Mouse (Mus musculus): ENCODE results near the gene Prnd. TPM values are rescaled to one million over a fixed set of nuclear protein-coding genes. Genes with fewer than 3 reads are reported as not detected.

The Prnd gene
- total RNA-seq, 2 experiments from 2014 or later: 68.5 to 70.9 TPM

DNA sequence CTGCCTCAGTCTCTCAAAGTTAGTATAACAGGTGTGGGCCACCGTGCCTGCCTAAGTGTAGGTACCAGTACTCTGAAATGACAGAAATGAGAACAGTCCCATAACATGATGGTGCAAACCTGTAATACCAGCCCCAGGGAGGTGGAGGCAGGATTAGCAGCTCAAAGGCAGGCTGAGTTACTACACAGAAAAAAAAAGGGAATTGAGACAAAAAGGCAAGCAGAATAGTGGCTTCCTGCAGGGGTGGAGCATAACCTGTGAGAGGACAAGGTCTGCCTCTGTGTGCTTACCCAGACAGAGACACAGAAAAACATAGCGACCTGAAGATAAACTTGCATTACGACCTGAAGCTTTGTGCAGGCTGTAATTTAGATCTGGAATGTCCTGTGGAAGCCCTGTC lies 26.0 kb downstream of the Prnd start:
- no peak for DNase-seq (ENCODE audit: low spot score in 2 of 2)

DNA sequence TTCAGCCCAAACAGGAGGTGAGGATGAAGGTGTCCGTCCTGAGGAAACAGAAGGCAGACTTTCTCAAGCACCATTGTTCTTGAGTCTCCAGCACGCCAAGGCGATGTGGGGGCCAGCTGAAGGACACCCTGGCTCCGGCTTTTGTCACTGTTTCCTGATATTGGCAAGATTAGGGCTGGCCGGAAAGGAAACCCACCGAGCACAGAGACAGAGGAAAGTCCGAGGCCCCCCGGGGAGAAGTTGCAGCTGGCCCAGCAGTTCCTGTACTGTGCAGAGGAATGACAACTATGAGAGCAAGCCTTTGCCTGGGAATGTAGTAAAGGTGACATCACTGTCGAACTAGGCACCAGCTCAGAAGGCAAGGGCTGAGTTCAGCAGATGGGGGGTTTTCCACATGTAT lies 30.2 kb downstream of the Prnd start:
- peak in 1 of 2 experiments; percentile 31 for DNase-seq (ENCODE audit: low spot score in 2 of 2)

DNA sequence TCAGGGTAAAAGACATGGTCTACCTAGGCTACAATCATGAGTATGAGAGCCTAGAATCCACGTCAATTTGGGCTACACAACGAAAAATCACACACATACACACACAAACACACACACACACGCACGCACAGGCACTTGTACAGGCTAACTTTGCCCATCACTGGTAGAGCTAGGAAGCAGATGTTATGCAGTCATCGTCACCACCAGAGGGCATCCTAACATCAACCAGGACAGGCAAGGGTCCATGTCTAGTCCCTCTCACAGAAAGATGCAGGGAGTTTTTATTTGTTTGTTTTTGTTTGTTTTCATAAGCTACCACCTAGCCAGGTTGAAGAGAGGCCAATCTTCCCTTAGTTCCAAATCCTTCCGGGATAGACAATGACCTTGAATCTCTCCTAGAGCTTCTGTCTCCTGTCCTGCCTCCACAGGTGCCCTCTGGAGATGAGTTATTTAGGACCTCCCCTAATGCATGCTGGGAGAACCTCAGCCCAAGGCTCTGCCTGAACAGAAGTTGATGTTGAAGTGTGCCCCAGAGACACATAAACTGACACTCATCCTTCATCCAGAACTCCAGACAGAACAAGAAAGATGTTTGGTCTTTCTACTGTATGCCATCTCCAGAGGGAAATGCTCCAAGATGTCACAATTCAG lies 32.0 kb downstream of the Prnd start:
- DNase-seq (ENCODE audit: low spot score in 2 of 2): peak in 1 of 2 experiments; percentile 51

DNA sequence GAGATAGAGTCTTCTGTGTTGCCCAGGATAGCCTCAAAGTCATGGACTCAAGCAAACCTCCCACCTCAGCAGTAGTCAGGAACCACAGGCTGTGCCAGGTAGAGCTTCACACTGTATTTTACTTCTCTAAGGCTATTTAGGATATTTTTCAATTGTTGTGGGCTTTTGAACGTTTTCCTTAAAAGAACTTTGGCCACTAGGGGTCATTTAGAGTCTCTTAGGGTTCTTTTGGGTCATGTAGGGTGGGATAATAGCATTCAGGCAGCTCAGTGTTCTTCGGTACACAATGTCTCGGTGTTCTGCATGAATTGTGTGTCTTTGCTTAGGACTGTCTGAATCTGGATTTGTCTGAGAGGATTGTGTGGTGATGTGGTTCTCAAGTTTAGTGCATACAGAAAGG lies 37.3 kb downstream of the Prnd start:
- no peak for DNase-seq (ENCODE audit: low spot score in 2 of 2)

DNA sequence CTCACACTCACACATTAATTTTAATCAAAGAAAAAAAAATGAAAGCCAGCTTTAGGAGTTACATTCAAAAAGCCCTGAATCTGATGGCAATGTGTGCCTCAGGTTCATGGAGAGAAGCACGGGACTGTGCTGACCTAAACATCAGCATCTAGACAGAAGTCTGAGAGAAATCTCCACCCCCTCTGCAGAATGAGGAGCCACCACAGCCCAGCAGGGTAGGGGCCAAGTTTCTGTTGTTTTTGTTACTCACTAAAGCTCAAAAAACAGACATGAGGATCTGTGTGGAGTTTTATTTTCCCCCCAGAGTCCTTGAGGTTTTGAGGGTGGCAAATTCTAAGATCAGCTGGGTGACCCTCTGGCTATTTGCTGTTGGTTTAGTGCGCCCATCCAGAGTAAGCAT lies 37.9 kb downstream of the Prnd start:
- DNase-seq (ENCODE audit: low spot score in 2 of 2): no peak

DNA sequence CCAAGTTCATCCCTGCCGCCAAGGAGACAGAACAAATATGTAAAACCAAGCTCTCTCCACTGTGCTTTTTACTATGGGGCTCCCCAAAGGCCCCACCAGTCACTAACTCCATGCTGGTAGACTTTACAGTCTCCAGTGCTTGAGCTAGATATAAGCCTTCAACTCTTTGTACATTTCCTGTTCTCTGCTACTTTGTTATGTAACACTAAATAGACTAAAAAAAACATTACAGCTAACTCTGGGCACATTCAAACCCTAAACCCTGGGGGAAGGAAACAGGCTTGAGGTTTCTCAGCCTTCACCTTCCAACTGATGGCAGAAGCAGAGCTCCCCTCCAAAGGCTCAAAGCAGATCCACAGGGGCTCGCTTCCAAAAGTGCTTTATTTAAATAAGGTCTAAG lies 41.8 kb downstream of the Prnd start:
- no peak for DNase-seq (ENCODE audit: low spot score in 2 of 2)

DNA sequence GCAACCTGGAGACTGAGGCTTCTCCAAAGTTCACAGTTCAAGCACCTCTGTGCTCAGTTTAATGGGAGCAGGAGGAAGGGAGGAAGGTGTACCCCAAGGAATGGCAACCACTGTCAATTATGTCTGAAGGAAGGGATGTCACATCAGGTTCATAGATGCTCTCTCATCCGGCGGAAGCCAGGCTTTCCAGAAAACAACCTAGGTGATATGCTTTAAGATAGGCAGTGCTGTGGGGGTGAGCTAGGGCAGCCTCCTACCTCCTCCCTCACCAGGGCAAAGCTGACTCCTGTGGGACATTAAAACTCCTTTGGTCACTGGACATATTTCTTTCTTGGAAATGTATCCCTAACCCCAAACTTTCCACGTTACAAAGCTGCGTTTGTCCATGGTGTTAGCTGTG lies 42.5 kb downstream of the Prnd start:
- no peak for DNase-seq (ENCODE audit: low spot score in 2 of 2)

DNA sequence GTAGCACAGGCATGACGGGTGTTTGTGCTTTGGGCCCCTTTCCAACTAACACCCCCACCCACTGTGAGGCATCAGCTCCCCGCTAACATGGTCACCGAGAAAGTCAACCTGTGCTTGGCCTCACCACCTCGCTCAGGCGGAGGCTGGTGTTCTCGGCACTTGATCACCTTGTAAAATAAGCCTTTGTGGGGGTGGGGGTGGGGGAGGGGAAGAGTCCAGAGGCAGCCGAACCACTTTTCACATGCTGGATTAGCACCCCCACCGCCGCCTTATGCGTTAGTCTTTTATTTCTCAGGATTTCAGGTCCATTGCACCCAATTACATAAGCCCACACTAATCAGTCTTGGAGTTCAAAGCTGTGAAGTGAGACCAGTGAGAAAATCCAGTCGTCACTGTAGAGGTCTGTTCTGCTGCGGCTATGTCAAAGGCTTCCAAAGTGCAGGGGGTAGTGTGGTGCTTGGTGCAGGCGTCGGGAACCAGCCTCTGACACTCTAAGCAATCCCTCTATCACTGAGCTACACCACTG lies 43.0 kb downstream of the Prnd start:
- DNase-seq (ENCODE audit: low spot score in 2 of 2): no peak

DNA sequence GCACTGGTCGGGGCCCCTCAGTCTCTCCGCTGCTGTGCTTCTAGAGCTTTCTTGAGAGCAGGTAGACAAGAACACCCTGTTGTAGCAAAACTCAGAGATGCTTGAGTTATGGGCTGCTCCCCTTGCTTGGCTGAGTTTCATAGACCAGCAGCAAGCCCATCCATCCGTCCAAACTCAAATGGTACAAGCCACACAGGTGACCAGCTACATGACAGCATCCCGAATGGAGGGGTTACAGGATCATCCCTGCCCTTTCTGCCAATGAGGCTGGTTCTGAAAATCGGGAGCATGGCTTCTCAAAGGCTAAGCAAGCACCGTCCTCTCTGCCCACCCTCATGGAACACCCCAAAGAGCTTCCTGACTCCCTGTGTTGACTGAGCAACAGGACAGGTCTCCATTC lies 44.3 kb downstream of the Prnd start:
- DNase-seq (ENCODE audit: low spot score in 2 of 2): no peak

DNA sequence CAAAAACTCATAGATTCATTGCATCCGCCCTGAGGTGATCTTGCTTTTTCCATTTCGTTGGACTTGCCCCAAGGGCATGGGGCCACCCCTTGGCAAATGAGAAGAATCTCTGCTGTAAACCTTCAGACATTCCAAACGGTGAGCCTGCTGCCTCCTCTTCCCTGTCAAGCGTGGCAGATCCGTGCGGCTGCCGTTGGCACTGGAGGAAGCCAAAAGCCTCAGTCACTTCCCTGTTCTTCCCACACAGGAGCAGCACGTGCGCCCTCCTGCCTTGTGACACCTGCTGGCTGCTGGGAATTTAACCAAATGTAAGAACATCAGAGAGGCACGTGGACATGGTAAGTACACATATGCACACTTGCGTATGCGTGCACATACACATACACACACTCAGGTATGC lies 45.1 kb downstream of the Prnd start:
- DNase-seq (ENCODE audit: low spot score in 2 of 2): no peak

DNA sequence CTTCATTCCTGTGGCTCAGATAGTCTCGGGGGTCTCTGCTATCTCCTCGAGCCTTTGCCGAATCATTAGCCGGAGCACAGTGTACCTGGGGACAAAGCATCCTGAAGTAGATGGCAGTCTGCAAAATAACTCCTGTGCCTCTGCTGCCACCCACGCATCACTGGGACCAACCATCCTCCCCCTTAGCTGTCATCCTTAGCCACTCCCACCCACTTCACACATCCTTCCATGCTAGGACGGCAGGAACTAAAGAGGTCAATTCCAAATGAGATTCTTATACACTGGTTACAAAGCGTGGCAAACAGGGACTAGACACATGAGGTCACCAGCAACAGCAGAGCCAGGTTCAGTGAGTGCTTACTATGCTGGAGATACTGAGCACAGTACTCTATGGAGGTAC lies 45.7 kb downstream of the Prnd start:
- no peak for DNase-seq (ENCODE audit: low spot score in 2 of 2)

DNA sequence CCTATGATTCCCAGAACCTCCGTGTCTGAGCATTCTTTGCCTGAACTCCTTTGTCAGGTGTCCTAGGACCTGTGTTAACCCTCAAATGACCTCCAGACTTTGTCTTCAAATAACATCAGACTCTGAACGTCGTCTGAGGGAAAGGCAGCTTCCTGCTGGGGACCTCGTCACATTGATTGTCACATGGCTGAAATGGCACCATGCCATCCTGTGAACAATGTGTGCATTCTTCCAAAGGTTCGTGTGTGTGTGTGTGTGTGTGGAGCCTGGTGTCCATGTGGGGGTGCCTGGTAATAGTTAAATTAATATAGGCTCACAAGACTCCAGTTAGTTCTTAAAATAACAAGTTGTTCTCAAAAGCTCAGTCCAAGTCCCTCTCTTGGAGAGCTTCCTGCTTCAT lies 46.7 kb downstream of the Prnd start:
- DNase-seq (ENCODE audit: low spot score in 2 of 2): no peak

DNA sequence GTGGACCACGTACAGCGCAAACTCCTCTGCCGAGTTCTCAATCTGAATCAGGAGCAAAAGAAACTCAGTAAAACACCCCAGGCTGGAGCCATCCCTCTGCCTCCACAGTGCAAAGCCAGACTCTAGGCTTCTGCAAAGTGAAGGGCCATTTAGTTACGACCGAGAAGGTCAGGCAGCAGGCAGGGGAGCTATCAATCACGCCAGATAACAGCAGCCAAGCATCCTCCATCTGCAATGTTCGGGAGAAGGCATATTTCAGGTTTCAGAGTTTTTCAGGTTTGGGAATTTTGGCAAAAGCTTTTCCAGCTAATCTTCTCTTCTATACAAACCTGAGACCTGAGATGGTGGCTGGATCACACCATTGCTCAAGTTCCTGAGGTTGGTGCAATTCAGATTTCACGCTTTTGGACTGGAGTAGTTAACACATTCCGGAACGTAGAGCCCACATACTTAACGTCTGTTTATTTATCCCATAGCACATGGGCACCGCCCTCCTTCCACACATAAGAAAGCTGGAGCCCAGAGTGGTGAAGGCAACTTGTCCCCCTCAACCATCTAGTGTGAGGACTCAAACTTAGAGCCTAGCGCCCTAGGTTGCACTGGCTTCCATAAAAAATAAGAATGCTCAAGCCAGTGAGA lies 51.2 kb downstream of the Prnd start:
- no peak for DNase-seq (ENCODE audit: low spot score in 2 of 2)

DNA sequence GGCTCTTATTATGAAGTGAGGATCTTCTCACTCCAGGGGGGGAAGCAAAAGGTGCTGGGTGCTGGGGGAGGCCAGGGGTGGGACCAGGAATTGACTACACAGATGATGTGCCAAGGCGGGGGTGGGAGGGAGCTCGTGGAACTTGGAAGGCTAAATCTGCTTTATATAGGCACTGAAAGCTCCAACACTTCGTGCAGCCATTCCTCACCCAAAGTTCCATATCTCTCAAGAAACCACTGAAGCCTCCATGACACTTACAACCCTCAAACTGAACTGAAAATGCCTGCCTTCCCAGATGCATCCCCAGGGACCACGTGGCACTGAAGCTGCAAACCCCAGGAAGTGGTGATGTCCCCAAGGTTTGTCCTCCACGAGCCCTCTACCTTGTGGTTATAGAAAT lies 53.3 kb downstream of the Prnd start:
- DNase-seq (ENCODE audit: low spot score in 2 of 2): no peak

DNA sequence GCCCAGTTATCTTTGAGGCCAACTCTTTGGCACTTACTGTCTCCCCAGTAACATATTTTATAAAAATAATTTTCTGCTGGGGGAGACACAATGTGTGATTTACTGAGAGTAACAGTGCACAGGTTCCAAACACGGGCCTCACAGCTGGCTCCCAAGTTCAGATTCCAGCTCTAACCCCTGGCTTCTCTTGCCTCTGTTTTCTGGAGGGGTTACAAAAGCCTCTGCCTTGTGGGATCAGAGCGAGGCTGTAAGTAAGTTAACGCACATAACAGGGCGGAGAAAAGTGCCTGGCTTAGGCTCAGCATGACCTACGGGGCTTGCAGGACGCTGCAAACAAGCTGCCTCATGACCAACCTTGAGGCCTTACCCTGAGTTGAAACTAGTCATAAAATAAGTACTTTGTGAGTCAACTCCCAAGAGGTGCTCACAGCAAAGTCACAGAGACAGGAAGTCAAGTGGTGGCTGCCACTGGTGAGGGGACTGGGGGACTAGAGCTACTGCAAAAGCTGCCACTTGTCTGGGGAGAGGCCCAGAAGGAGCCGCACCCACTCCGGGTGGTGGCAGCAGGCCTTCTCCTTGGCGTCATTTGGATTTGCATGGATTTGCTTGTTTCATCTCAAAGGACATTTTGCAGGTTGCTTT lies 54.0 kb downstream of the Prnd start:
- no peak for DNase-seq (ENCODE audit: low spot score in 2 of 2)

DNA sequence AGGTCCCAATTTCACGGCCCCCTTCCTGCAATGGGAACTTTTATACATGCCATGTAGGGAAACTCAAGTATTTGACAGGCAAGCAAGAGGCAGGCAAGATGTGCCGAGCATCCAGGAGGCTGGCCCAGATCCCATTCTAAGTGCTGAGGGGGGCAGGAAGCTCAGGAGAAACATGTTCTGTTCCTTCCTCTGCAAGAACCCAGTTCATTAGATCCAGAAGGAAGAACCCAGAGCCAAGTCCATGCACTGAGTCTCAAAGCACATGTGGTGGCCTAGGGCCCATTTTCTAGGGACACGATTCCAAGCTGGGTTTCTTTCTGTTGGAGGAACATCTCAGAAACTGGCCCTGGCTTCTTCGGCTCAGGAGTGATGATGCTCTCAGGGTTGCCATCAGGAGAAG lies 54.8 kb downstream of the Prnd start:
- DNase-seq (ENCODE audit: low spot score in 2 of 2): no peak

Other genes starting within 250 kb of the Prnd start
- gene Erv3, start 91.1 kb upstream of the Prnd start, total RNA-seq (2021): under 1 TPM; 0.07 to 0.08 TPM
- gene Prnp, start 40.9 kb upstream of the Prnd start, total RNA-seq (2021): 10 to 100 TPM; 66.2 to 67.2 TPM
- gene Prn, start 40.9 kb upstream of the Prnd start, total RNA-seq (2021): not detected
- gene Rassf2, start 79.4 kb downstream of the Prnd start, total RNA-seq (2021): 10 to 100 TPM; 31.6 to 32.5 TPM
- gene Slc23a2, start 194.2 kb downstream of the Prnd start, total RNA-seq (2021): 10 to 100 TPM; 12.0 to 14.5 TPM

Data from gastrocnemius, postnatal 4 days (tissue).